Mouse (Mus musculus): Measurements from ENCODE around the gene Actrt1. TPM values are rescaled to one million over a fixed set of nuclear protein-coding genes. Genes with fewer than 3 reads are reported as not detected.

Actrt1 gene
- polyA plus RNA-seq (2015; fragmentation: Illumina TruSeq; extraction: RNeasy Lipid Tissue Mini Kit (QIAGEN cat#74804); ENCODE audit: insufficient read depth, low read depth, low replicate concordance): not detected

GRCm38 (mm10) chrX:46328707-46329106 is at the start of gene Actrt1:
TSS of gene Actrt1 (plus strand) at chrX:46329007.

